26 mouse cellular contexts compared by ENCODE assay signal in the genomic region with DNA sequence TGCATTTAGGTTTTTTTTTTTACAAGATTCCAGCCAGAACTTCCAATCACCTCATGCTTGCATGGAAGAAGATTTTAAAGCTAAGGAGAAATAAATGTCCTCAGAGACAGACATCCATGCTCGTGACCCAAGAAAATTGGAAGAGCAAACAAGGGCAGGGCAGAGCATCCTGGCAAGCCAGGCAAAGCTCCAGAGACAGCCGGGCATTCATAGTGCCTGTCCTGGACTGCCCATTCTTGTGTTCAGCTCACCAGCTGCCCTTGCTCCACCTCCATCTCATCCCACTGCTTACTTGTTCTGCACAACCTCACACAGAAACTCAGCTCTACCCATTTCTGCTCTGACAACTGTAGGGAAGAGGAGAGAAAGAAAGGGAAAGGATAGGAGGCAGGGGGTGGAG.
"Had no signal": no experiment of that assay in that cellular context is flagged by ENCODE, and none has a peak within 500 bp of the region (broad histone marks: within the 10 kb centered on the region; RNA-seq: fewer than 3 reads in every experiment).

No protein-coding gene starts in this region.

- DNase-seq: kidney, adult 18-20 months; kidney, adult 9 months; kidney, postnatal 25 days; liver; lung, adult 18-20 months; lung, postnatal 10 days; lung, postnatal 36 days; midbrain, embryonic 14.5 days; right cerebral cortex, adult 18-20 months; right cerebral cortex, postnatal 14 days; right cerebral cortex, postnatal 4 days; thymus, adult 2 months; thymus, postnatal 14 days; thymus, postnatal 4 days had no signal

- ATAC-seq: intestine, embryonic 16.5 days; liver, embryonic 12.5 days had no signal

- H3K36me3 ChIP-seq: limb, embryonic 10.5 days; limb, embryonic 13.5 days; liver, embryonic 12.5 days; liver, embryonic 15.5 days; lung, embryonic 15.5 days; midbrain, embryonic 10.5 days; neural tube, embryonic 12.5 days had no signal

- H3K27ac ChIP-seq: kidney, postnatal 0 days; limb, embryonic 10.5 days; limb, embryonic 13.5 days; liver, embryonic 12.5 days; liver, embryonic 15.5 days; lung, embryonic 15.5 days; midbrain, embryonic 10.5 days; neural tube, embryonic 12.5 days; neural tube, embryonic 15.5 days; stomach, postnatal 0 days had no signal

- H3K9ac ChIP-seq: limb, embryonic 13.5 days; liver, embryonic 12.5 days; liver, embryonic 15.5 days; lung, embryonic 15.5 days; neural tube, embryonic 12.5 days; neural tube, embryonic 15.5 days had no signal

- H3K4me3 ChIP-seq: limb, embryonic 10.5 days; limb, embryonic 13.5 days; liver, embryonic 12.5 days; liver, embryonic 15.5 days; lung, embryonic 15.5 days; megakaryocyte, embryonic 14.5 days; midbrain, embryonic 10.5 days; neural tube, embryonic 12.5 days; neural tube, embryonic 15.5 days had no signal

- H3K4me1 ChIP-seq: liver, embryonic 12.5 days; liver, embryonic 15.5 days; lung, embryonic 15.5 days; megakaryocyte, embryonic 14.5 days; neural tube, embryonic 12.5 days had no signal

- H3K9me3 ChIP-seq: limb, embryonic 10.5 days; limb, embryonic 13.5 days; liver, embryonic 12.5 days; liver, embryonic 15.5 days; lung, embryonic 15.5 days; megakaryocyte, embryonic 14.5 days; midbrain, embryonic 10.5 days; neural tube, embryonic 12.5 days; neural tube, embryonic 15.5 days had no signal

- H3K27me3 ChIP-seq: limb, embryonic 13.5 days; liver, embryonic 12.5 days; liver, embryonic 15.5 days; lung, embryonic 15.5 days; megakaryocyte, embryonic 14.5 days; neural tube, embryonic 12.5 days; neural tube, embryonic 15.5 days had no signal

- H3K4me2 ChIP-seq: limb, embryonic 13.5 days; liver, embryonic 12.5 days; liver, embryonic 15.5 days; lung, embryonic 15.5 days; neural tube, embryonic 12.5 days; neural tube, embryonic 15.5 days had no signal
